Mouse (Mus musculus): ENCODE results near the gene Lpp. TPM values are rescaled to one million over a fixed set of nuclear protein-coding genes. Genes with fewer than 3 reads are reported as not detected.

Gene Lpp
- polyA plus RNA-seq, 1 experiment from 2014 or later: 42.6 TPM

DNA sequence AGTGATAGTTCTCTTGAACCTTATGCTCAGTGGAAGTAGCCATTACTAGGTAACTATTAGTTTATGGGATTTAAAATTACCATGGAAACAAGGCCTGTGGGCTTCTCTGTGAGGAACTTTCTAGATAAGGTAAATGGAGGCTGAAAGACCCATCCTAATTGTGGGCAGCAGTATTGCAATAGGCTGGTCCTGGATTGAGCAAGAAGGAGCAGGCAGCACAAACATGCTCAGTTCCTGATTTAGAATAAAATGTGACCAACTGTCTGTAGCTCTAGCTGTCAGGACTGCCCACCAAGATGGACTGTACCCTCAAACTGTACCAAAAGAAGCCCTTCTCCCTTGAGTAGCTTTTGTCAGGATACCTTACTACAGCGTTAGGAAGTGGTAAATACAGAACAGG is 392.3 kb downstream of the Lpp start:
- no peak overlapping the region for H3K4me2 ChIP-seq (ENCODE audit: low read depth, low read length)
- no peak overlapping the region for H3K4me3 ChIP-seq (ENCODE audit: low read length)
- 85% methylated on average over 1 of the region's 1 CpGs for WGBS
- 0 out of 2 replicates have a peak, but pooled peaks cover 2% of the 10 kb centered on the region for H3K4me1 ChIP-seq (ENCODE audit: control insufficient read depth, insufficient read depth, low read length)
- no peak overlapping the region for H3K9ac ChIP-seq (ENCODE audit: low read length)
- no peak overlapping the region for H3K27ac ChIP-seq (ENCODE audit: low read length)
- no peaks in the 10 kb centered on the region for H3K9me3 ChIP-seq (replicated peaks; ENCODE audit: control insufficient read depth, low read length)
- H3K36me3 ChIP-seq (ENCODE audit: control insufficient read depth, insufficient read depth): no peaks in the 10 kb centered on the region
- no peaks in the 10 kb centered on the region for H3K27me3 ChIP-seq (ENCODE audit: control insufficient read depth, insufficient read depth, low read length)
- no peak for ATAC-seq (replicated peaks; ENCODE audit: extremely low read depth, insufficient read depth, low FRiP score)

DNA sequence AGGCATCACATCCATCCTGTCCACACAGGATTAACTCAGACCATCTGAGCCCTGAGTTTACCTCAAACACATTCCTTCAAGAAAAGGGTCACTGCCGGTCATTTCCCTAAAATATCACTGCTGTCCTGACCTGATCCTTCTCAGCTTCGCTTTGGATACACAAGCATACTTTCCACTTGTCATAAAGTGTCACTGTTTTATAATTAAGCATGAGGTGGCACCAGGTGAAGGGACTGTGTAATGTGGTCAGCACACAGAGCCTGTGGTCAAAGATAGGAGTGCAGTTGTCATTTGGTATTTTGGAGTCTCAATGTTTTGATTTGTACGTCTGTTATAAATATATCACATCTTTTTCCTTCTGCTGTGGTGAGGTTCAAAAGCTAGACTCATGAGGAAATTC is 395.7 kb downstream of the Lpp start:
- Histone ChIP-seq H3K27ac (ENCODE audit: low read length) (no peak overlapping the region), H3K9me3 (replicated peaks; ENCODE audit: control insufficient read depth, low read length) (no peaks in the 10 kb centered on the region), H3K27me3 (ENCODE audit: control insufficient read depth, insufficient read depth, low read length) (no peaks in the 10 kb centered on the region), H3K36me3 (ENCODE audit: control insufficient read depth, insufficient read depth) (no peaks in the 10 kb centered on the region), H3K4me1 (ENCODE audit: control insufficient read depth, insufficient read depth, low read length) (no peaks in the 10 kb centered on the region), H3K4me2 (ENCODE audit: low read depth, low read length) (no peak overlapping the region), H3K4me3 (ENCODE audit: low read length) (no peak overlapping the region), H3K9ac (ENCODE audit: low read length) (no peak overlapping the region)
- WGBS: 69% methylated on average over 3 of the region's 3 CpGs
- ATAC-seq (replicated peaks; ENCODE audit: extremely low read depth, insufficient read depth, low FRiP score): no peak

GRCm38 (mm10) chr16:24791387-24791786 is 398.1 kb downstream of the Lpp start:
- ATAC-seq (replicated peaks; ENCODE audit: extremely low read depth, insufficient read depth, low FRiP score): no peak
- 86% methylated on average over 1 of the region's 1 CpGs for WGBS

DNA sequence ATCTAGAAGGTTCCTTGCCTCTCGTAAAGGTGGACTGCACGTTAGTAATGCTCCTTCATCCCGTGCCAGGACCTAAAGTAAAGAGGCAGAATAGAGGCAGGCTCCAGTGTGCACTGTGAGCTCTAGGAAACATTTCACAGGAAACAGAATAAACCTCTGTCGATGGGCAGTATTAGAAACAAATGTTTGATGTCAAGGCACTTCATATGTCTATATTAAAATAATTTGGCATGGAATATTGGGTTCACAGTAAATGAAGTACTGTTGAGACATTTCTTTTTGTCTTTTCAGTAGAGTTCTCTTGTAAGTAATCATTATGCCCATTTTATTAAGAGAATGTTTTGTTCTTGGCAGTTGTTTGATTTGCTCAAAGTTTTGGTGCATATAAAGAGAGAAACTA is 398.7 kb downstream of the Lpp start:
- no peak overlapping the region for H3K9ac ChIP-seq (ENCODE audit: low read length)
- no peaks in the 10 kb centered on the region for H3K9me3 ChIP-seq (replicated peaks; ENCODE audit: control insufficient read depth, low read length)
- H3K27me3 ChIP-seq (ENCODE audit: control insufficient read depth, insufficient read depth, low read length): no peaks in the 10 kb centered on the region
- no peaks in the 10 kb centered on the region for H3K36me3 ChIP-seq (ENCODE audit: control insufficient read depth, insufficient read depth)
- no peak overlapping the region for H3K4me2 ChIP-seq (ENCODE audit: low read depth, low read length)
- no peak for ATAC-seq (replicated peaks; ENCODE audit: extremely low read depth, insufficient read depth, low FRiP score)
- H3K4me3 ChIP-seq (ENCODE audit: low read length): no peak overlapping the region
- WGBS: 81% methylated on average over 4 of the region's 4 CpGs
- no peaks in the 10 kb centered on the region for H3K4me1 ChIP-seq (ENCODE audit: control insufficient read depth, insufficient read depth, low read length)
- H3K27ac ChIP-seq (ENCODE audit: low read length): no peak overlapping the region

More at GRCm38 (mm10) chr16:24791387-24791786, 398.1 kb downstream of the Lpp start:
- Histone ChIP-seq H3K9me3 (replicated peaks; ENCODE audit: control insufficient read depth, low read length) (no peaks in the 10 kb centered on the region), H3K27ac (ENCODE audit: low read length) (no peak overlapping the region), H3K27me3 (ENCODE audit: control insufficient read depth, insufficient read depth, low read length) (no peaks in the 10 kb centered on the region), H3K36me3 (ENCODE audit: control insufficient read depth, insufficient read depth) (no peaks in the 10 kb centered on the region), H3K9ac (ENCODE audit: low read length) (no peak overlapping the region), H3K4me2 (ENCODE audit: low read depth, low read length) (no peak overlapping the region), H3K4me3 (ENCODE audit: low read length) (no peak overlapping the region), H3K4me1 (ENCODE audit: control insufficient read depth, insufficient read depth, low read length) (no peaks in the 10 kb centered on the region)

GRCm38 (mm10) chr16:24792836-24793235 is 399.5 kb downstream of the Lpp start:
- Histone ChIP-seq H3K9ac (ENCODE audit: low read length) (no peak overlapping the region), H3K27ac (ENCODE audit: low read length) (no peak overlapping the region), H3K4me3 (ENCODE audit: low read length) (no peak overlapping the region), H3K36me3 (ENCODE audit: control insufficient read depth, insufficient read depth) (no peaks in the 10 kb centered on the region), H3K9me3 (replicated peaks; ENCODE audit: control insufficient read depth, low read length) (no peaks in the 10 kb centered on the region), H3K27me3 (ENCODE audit: control insufficient read depth, insufficient read depth, low read length) (no peaks in the 10 kb centered on the region), H3K4me2 (ENCODE audit: low read depth, low read length) (no peak overlapping the region), H3K4me1 (ENCODE audit: control insufficient read depth, insufficient read depth, low read length) (no peaks in the 10 kb centered on the region)
- ATAC-seq (replicated peaks; ENCODE audit: extremely low read depth, insufficient read depth, low FRiP score): no peak
- 85% methylated on average over 4 of the region's 4 CpGs for WGBS

GRCm38 (mm10) chr16:24794665-24795064 is 401.4 kb downstream of the Lpp start:
- no peak overlapping the region for H3K4me3 ChIP-seq (ENCODE audit: low read length)
- H3K9ac ChIP-seq (ENCODE audit: low read length): no peak overlapping the region
- H3K27ac ChIP-seq (ENCODE audit: low read length): no peak overlapping the region
- WGBS: 81% methylated on average over 2 of the region's 2 CpGs
- no peaks in the 10 kb centered on the region for H3K27me3 ChIP-seq (ENCODE audit: control insufficient read depth, insufficient read depth, low read length)
- no peaks in the 10 kb centered on the region for H3K36me3 ChIP-seq (ENCODE audit: control insufficient read depth, insufficient read depth)
- no peak overlapping the region for H3K4me2 ChIP-seq (ENCODE audit: low read depth, low read length)
- no peaks in the 10 kb centered on the region for H3K9me3 ChIP-seq (replicated peaks; ENCODE audit: control insufficient read depth, low read length)
- ATAC-seq (replicated peaks; ENCODE audit: extremely low read depth, insufficient read depth, low FRiP score): no peak
- no peaks in the 10 kb centered on the region for H3K4me1 ChIP-seq (ENCODE audit: control insufficient read depth, insufficient read depth, low read length)

GRCm38 (mm10) chr16:24801355-24801754 is 408.0 kb downstream of the Lpp start:
- Histone ChIP-seq H3K27me3 (ENCODE audit: control insufficient read depth, insufficient read depth, low read length) (no peaks in the 10 kb centered on the region), H3K36me3 (ENCODE audit: control insufficient read depth, insufficient read depth) (no peaks in the 10 kb centered on the region), H3K27ac (ENCODE audit: low read length) (0 out of 2 replicates have a peak overlapping the region, but pooled peaks have one; percentile 27), H3K9me3 (replicated peaks; ENCODE audit: control insufficient read depth, low read length) (no peaks in the 10 kb centered on the region), H3K4me3 (ENCODE audit: low read length) (no peak overlapping the region), H3K9ac (ENCODE audit: low read length) (no peak overlapping the region), H3K4me2 (ENCODE audit: low read depth, low read length) (no peak overlapping the region), H3K4me1 (ENCODE audit: control insufficient read depth, insufficient read depth, low read length) (peaks cover 11% of the 10 kb centered on the region)
- WGBS: 43% methylated on average over 4 of the region's 4 CpGs
- ATAC-seq (replicated peaks; ENCODE audit: extremely low read depth, insufficient read depth, low FRiP score): no peak

DNA sequence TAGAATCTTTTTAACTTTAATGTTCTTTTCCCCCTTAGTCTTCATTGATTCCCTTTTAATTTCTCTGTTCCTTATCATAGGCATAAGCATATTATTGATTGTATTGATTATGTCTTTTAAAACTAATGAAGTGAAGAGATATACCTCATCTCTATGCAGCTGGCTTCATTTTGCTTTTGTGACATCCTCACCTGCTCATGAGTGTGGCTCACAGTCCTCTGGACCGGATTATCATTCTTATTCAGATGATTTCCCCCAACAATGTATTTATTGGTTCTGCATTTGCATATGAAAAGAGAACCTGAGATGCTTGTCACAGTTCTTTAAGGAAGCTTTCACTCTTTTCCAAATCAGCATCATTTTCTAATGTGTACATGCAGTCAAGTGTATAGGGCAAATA is 408.5 kb downstream of the Lpp start:
- H3K27me3 ChIP-seq (ENCODE audit: control insufficient read depth, insufficient read depth, low read length): no peaks in the 10 kb centered on the region
- H3K36me3 ChIP-seq (ENCODE audit: control insufficient read depth, insufficient read depth): no peaks in the 10 kb centered on the region
- H3K9me3 ChIP-seq (replicated peaks; ENCODE audit: control insufficient read depth, low read length): no peaks in the 10 kb centered on the region
- H3K4me1 ChIP-seq (ENCODE audit: control insufficient read depth, insufficient read depth, low read length): peaks cover 11% of the 10 kb centered on the region
- H3K27ac ChIP-seq (ENCODE audit: low read length): no peak overlapping the region
- H3K9ac ChIP-seq (ENCODE audit: low read length): no peak overlapping the region
- no peak overlapping the region for H3K4me3 ChIP-seq (ENCODE audit: low read length)
- H3K4me2 ChIP-seq (ENCODE audit: low read depth, low read length): no peak overlapping the region
- 89% methylated on average over 1 of the region's 1 CpGs for WGBS
- no peak for ATAC-seq (replicated peaks; ENCODE audit: extremely low read depth, insufficient read depth, low FRiP score)

DNA sequence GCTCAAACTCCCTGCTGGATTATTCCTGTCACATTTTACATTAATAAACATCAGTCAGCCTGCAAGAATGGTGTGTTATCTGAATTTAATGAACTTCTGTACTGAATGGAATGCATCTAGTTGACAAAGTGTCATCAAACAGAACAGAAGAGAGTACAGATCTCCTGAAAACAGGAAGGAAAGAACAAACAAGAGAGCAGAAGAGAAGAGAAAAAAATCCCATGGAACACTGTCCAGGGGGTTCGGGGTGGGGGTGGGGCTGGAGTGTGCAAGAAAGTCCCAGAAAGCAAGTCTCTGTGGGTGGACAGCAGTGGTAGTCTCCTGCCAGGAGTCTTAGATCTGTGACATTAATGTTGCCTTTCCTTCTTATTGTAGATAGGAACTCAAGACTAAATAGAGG is 412.8 kb downstream of the Lpp start:
- Histone ChIP-seq H3K4me2 (ENCODE audit: low read depth, low read length) (no peak overlapping the region), H3K27ac (ENCODE audit: low read length) (no peak overlapping the region), H3K36me3 (ENCODE audit: control insufficient read depth, insufficient read depth) (no peaks in the 10 kb centered on the region), H3K4me3 (ENCODE audit: low read length) (no peak overlapping the region), H3K4me1 (ENCODE audit: control insufficient read depth, insufficient read depth, low read length) (peaks cover 7% of the 10 kb centered on the region), H3K9me3 (replicated peaks; ENCODE audit: control insufficient read depth, low read length) (no peaks in the 10 kb centered on the region), H3K9ac (ENCODE audit: low read length) (no peak overlapping the region), H3K27me3 (ENCODE audit: control insufficient read depth, insufficient read depth, low read length) (no peaks in the 10 kb centered on the region)
- no peak for ATAC-seq (replicated peaks; ENCODE audit: extremely low read depth, insufficient read depth, low FRiP score)
- 92% methylated on average over 1 of the region's 1 CpGs for WGBS

DNA sequence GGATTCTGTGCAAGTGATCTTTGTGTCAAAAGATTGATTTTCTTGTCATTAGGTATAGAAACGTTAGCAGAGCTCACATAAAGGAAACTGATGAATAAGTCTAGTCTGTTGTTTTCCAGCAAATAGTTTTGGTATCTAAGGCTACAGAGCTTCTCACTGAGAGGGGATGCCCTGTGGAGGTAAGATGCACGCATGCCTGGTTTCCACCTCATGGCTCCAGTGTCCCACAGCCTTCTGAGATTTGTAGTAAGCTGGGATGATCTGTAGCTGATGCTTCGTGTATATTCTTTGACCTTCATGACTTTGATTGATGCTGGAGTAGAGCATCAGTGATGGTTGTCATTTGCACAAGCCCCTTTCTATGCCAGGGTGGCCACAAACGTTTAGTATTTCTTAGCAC is 414.3 kb downstream of the Lpp start:
- Histone ChIP-seq H3K9ac (ENCODE audit: low read length) (no peak overlapping the region), H3K4me1 (ENCODE audit: control insufficient read depth, insufficient read depth, low read length) (no peaks in the 10 kb centered on the region), H3K27ac (ENCODE audit: low read length) (no peak overlapping the region), H3K27me3 (ENCODE audit: control insufficient read depth, insufficient read depth, low read length) (no peaks in the 10 kb centered on the region), H3K36me3 (ENCODE audit: control insufficient read depth, insufficient read depth) (no peaks in the 10 kb centered on the region), H3K4me2 (ENCODE audit: low read depth, low read length) (no peak overlapping the region), H3K9me3 (replicated peaks; ENCODE audit: control insufficient read depth, low read length) (no peaks in the 10 kb centered on the region), H3K4me3 (ENCODE audit: low read length) (no peak overlapping the region)
- WGBS: 70% methylated on average over 4 of the region's 4 CpGs
- no peak for ATAC-seq (replicated peaks; ENCODE audit: extremely low read depth, insufficient read depth, low FRiP score)
